Mouse (Mus musculus) CH12.LX (cell line): ENCODE measurements around the gene Plod1. TPM values are rescaled to one million over a fixed set of nuclear protein-coding genes. Genes with fewer than 3 reads are reported as not detected.

Source experiments
- DNase-seq: peaks from one replicate; pipeline ENCODE4 v3.0.0-alpha.2; 2013; ENCODE audit errors: extremely low read depth
- H3K27ac ChIP-seq: 2 replicates; pipeline ENCODE4 v1.5.1; 2012; ENCODE audit warnings: low read depth, mild to moderate bottlenecking, control low read depth, moderate library complexity; ENCODE audit not compliant: insufficient read depth
- H3K27me3 ChIP-seq: replicated peaks from 2 replicates; pipeline ENCODE3; 2012; ENCODE audit warnings: inconsistent platforms
- H3K36me3 ChIP-seq, 2 experiments: replicated peaks in 1 of 2; 2 replicates each; pipeline versions ENCODE3 to v1.6.1; 2012; ENCODE audit warnings: inconsistent platforms in 1 of 2, low read length in 1 of 2, mild to moderate bottlenecking in 1 of 2, mixed read lengths in 1 of 2, moderate library complexity in 1 of 2; ENCODE audit not compliant: control insufficient read depth in 1 of 2, insufficient read depth in 1 of 2
- H3K4me1 ChIP-seq, 2 experiments: 2 replicates each; pipeline ENCODE4 v1.6.1; 2012; ENCODE audit warnings: inconsistent platforms in 1 of 2, moderate library complexity in 1 of 2; ENCODE audit not compliant: insufficient read depth in 2 of 2, control insufficient read depth in 1 of 2
- H3K4me2 ChIP-seq: 2 replicates; pipeline ENCODE4 v1.6.1; 2012; ENCODE audit warnings: low read depth, mild to moderate bottlenecking, control low read depth; ENCODE audit not compliant: poor library complexity, insufficient read depth, severe bottlenecking
- H3K4me3 ChIP-seq, 3 experiments: fragments of 150-350 bp in 1 of 3; sonication (generic) in 1 of 3; replicated peaks in 1 of 3; 2 replicates each; pipeline versions ENCODE3 to v1.5.1; 2011 to 2012; ENCODE audit warnings: low read depth in 2 of 3, low read length in 2 of 3, mild to moderate bottlenecking in 2 of 3, moderate library complexity in 2 of 3, control low read depth in 1 of 3, improper control_type of control experiment in 1 of 3, inconsistent platforms in 1 of 3, mixed read lengths in 1 of 3; ENCODE audit not compliant: poor library complexity in 1 of 3
- H3K79me2 ChIP-seq: replicated peaks from 2 replicates; pipeline ENCODE4 v1.6.1; 2012; ENCODE audit warnings: mild to moderate bottlenecking, moderate library complexity; ENCODE audit not compliant: control insufficient read depth, poor library complexity, insufficient read depth, severe bottlenecking; ENCODE audit errors: extremely low read depth
- H3K9ac ChIP-seq: 2 replicates; pipeline ENCODE4 v1.6.1; 2012; ENCODE audit warnings: low read depth, mild to moderate bottlenecking, control low read depth, moderate library complexity; ENCODE audit not compliant: insufficient read depth
- H3K9me3 ChIP-seq: replicated peaks from 2 replicates; pipeline ENCODE3; 2012; ENCODE audit warnings: low read length, inconsistent platforms, mixed read lengths
- BHLHE40 ChIP-seq: IDR thresholded peaks from 2 replicates; pipeline ENCODE4 v1.6.1; 2011; ENCODE audit warnings: mild to moderate bottlenecking, low read depth, low read length, improper control_type of control experiment
- CHD1 ChIP-seq: IDR thresholded peaks from 2 replicates; pipeline ENCODE4 v1.6.1; 2012; ENCODE audit warnings: low read depth, low read length, improper control_type of control experiment, inconsistent platforms
- CHD2 ChIP-seq: IDR thresholded peaks from 2 replicates; pipeline ENCODE4 v1.6.1; 2011; ENCODE audit warnings: low read length, improper control_type of control experiment
- CTCF ChIP-seq, 2 experiments: IDR thresholded peaks in 1 of 2; conservative IDR thresholded peaks in 1 of 2; 2 replicates each; pipeline ENCODE4 v1.5.1; 2011 to 2012; ENCODE audit warnings: low read depth in 2 of 2, low read length in 2 of 2, improper control_type of control experiment in 1 of 2, inconsistent platforms in 1 of 2, mild to moderate bottlenecking in 1 of 2, moderate library complexity in 1 of 2
- ELF1 ChIP-seq: IDR thresholded peaks from 2 replicates; pipeline ENCODE4 v1.6.1; 2014; ENCODE audit warnings: low read depth, mild to moderate bottlenecking, inconsistent platforms, low read length, improper control_type of control experiment
- EP300 ChIP-seq: IDR thresholded peaks from 2 replicates; pipeline ENCODE4 v1.6.1; 2011; ENCODE audit warnings: low read length, improper control_type of control experiment
- ETS1 ChIP-seq: conservative IDR thresholded peaks from 2 replicates; pipeline ENCODE4 v1.6.1; 2012; ENCODE audit warnings: low read depth, mild to moderate bottlenecking, inconsistent platforms, low read length, improper control_type of control experiment, moderate library complexity
- GABPA ChIP-seq: IDR thresholded peaks from 2 replicates; pipeline ENCODE4 v1.6.1; 2012; ENCODE audit warnings: low read depth, low read length, improper control_type of control experiment, inconsistent platforms; ENCODE audit not compliant: insufficient replicate concordance
- HCFC1 ChIP-seq: IDR thresholded peaks from 2 replicates; pipeline ENCODE4 v1.6.1; 2012; ENCODE audit warnings: low read depth, mild to moderate bottlenecking, inconsistent platforms, low read length, improper control_type of control experiment
- IRF4 ChIP-seq: IDR thresholded peaks from 2 replicates; pipeline ENCODE4 v1.6.1; 2014; ENCODE audit warnings: low read depth, mild to moderate bottlenecking, inconsistent platforms, low read length, improper control_type of control experiment
- JUN ChIP-seq: IDR thresholded peaks from 2 replicates; pipeline ENCODE4 v1.6.1; 2011; ENCODE audit warnings: low read depth, mild to moderate bottlenecking, low read length, improper control_type of control experiment, moderate library complexity; ENCODE audit not compliant: insufficient read depth
- JUND ChIP-seq: conservative IDR thresholded peaks from 2 replicates; pipeline ENCODE4 v1.6.1; 2011; ENCODE audit warnings: low read depth, low read length, improper control_type of control experiment
- MAFK ChIP-seq: IDR thresholded peaks from 2 replicates; pipeline ENCODE4 v1.6.1; 2011; ENCODE audit warnings: low read length, improper control_type of control experiment; ENCODE audit not compliant: insufficient replicate concordance
- MAX ChIP-seq: IDR thresholded peaks from 2 replicates; pipeline ENCODE4 v1.6.1; 2011; ENCODE audit warnings: low read length, improper control_type of control experiment
- MAZ ChIP-seq: IDR thresholded peaks from 2 replicates; pipeline ENCODE4 v1.6.1; 2012; ENCODE audit warnings: low read depth, mild to moderate bottlenecking, inconsistent platforms, low read length, improper control_type of control experiment, moderate library complexity
- MEF2A ChIP-seq: IDR thresholded peaks from 2 replicates; pipeline ENCODE4 v1.6.1; 2014; ENCODE audit warnings: low read depth, mild to moderate bottlenecking, inconsistent platforms, low read length, improper control_type of control experiment, borderline replicate concordance
- MYC ChIP-seq: IDR thresholded peaks from 2 replicates; pipeline ENCODE4 v1.6.1; 2011; ENCODE audit warnings: low read depth, mild to moderate bottlenecking, improper control_type of control experiment, low read length
- NELFE ChIP-seq: IDR thresholded peaks from 2 replicates; pipeline ENCODE4 v1.6.1; 2011; ENCODE audit warnings: low read depth, low read length, improper control_type of control experiment
- NRF1 ChIP-seq: IDR thresholded peaks from 2 replicates; pipeline ENCODE4 v1.6.1; 2014; ENCODE audit warnings: low read depth, mild to moderate bottlenecking, inconsistent platforms, low read length, improper control_type of control experiment, moderate library complexity
- PAX5 ChIP-seq: IDR thresholded peaks from 2 replicates; pipeline ENCODE4 v1.6.1; 2012; ENCODE audit warnings: low read length, inconsistent platforms, mixed read lengths
- POLR2A ChIP-seq: IDR thresholded peaks from 2 replicates; pipeline ENCODE4 v1.6.1; 2011; ENCODE audit warnings: low read depth, mild to moderate bottlenecking, improper control_type of control experiment, low read length
- RCOR1 ChIP-seq: conservative IDR thresholded peaks from 2 replicates; pipeline ENCODE4 v1.6.1; 2012; ENCODE audit warnings: low read depth, mild to moderate bottlenecking, inconsistent platforms, low read length, improper control_type of control experiment
- SIN3A ChIP-seq: IDR thresholded peaks from 2 replicates; pipeline ENCODE4 v1.6.1; 2012; ENCODE audit warnings: low read length, improper control_type of control experiment, inconsistent platforms
- SMC3 ChIP-seq: IDR thresholded peaks from 2 replicates; pipeline ENCODE4 v1.6.1; 2011; ENCODE audit warnings: low read depth, low read length, improper control_type of control experiment
- TCF12 ChIP-seq: IDR thresholded peaks from 2 replicates; pipeline ENCODE4 v1.6.1; 2014; ENCODE audit warnings: low read depth, mild to moderate bottlenecking, inconsistent platforms, low read length, improper control_type of control experiment
- USF1 ChIP-seq: IDR thresholded peaks from 2 replicates; pipeline ENCODE4 v1.6.1; 2014; ENCODE audit warnings: low read depth, mild to moderate bottlenecking, inconsistent platforms, low read length, improper control_type of control experiment
- USF2 ChIP-seq: conservative IDR thresholded peaks from 2 replicates; pipeline ENCODE4 v1.6.1; 2011; ENCODE audit warnings: low read depth, low read length, improper control_type of control experiment
- ZKSCAN1 ChIP-seq: IDR thresholded peaks from 2 replicates; pipeline ENCODE4 v1.6.1; 2012; ENCODE audit warnings: low read depth, inconsistent platforms, low read length, improper control_type of control experiment, borderline replicate concordance
- ZNF384 ChIP-seq: IDR thresholded peaks from 2 replicates; pipeline ENCODE4 v1.6.1; 2012; ENCODE audit warnings: low read depth, low read length, improper control_type of control experiment, inconsistent platforms
- dilution Hi-C: fragments of 300-500 bp; cut with MboI; formaldehyde crosslinking; loops from 2 replicates; pipeline ENCODE4 v1.14.3; 2020; ENCODE audit warnings: low sequenced_read_pairs; ENCODE audit not compliant: extremely low pct_unique_long_range_greater_than_20kb, extremely low pct_ligation_motif_present
- in situ Hi-C: fragments of 300-500 bp; cut with MboI; formaldehyde crosslinking; loops from 3 replicates; pipeline ENCODE4 v1.14.3; 2019; ENCODE audit warnings: low sequenced_read_pairs, low pct_ligation_motif_present, low pct_unique_long_range_greater_than_20kb, mixed read lengths
- polyA plus RNA-seq: library from polyadenylated mRNA; unstranded; fragments of >175 nt; gene quantifications from 2 replicates; pipeline ENCODE4 v1.2.1, GENCODE M21; 2012; ENCODE audit warnings: low read depth; ENCODE audit not compliant: insufficient read length
- total RNA-seq, 2 experiments: library from RNA; depleted of rRNA; stranded (reverse); fragments of 300-350 nt in 1 of 2; fragments of >200 nt in 1 of 2; gene quantifications; 2 replicates each; pipeline ENCODE4 v1.2.3; 2012 to 2014

The Plod1 gene
- total and polyA plus RNA-seq, 3 experiments: 0.30 to 6.5 (median 1.9) TPM

- no peaks in the 10 kb centered on the region for H3K36me3 ChIP-seq
- in situ Hi-C loops: no loop called here
Observed at GRCm38 (mm10) chr4:147928136-147928535, 8.4 kb downstream of the Plod1 start.

GRCm38 (mm10) chr4:147927705-147928104 is 8.9 kb downstream of the Plod1 start:
- Histone ChIP-seq H3K79me2 (no peaks in the 10 kb centered on the region), H3K4me2 (no peak overlapping the region), H3K9me3 (peaks cover 5% of the 10 kb centered on the region), H3K4me1 (peaks cover 13% of the 10 kb centered on the region in 2 experiments), H3K27me3 (peaks cover 9% of the 10 kb centered on the region), H3K27ac (peak overlapping the region; percentile 41; the same call in 1 of the 2 replicates), H3K36me3 (no peaks in the 10 kb centered on the region), H3K9ac (0 out of 2 replicates have a peak overlapping the region, but pooled peaks have one; percentile 7), H3K4me3 (no peak overlapping the region)
- TF ChIP-seq BHLHE40 (no peak), POLR2A (peak; percentile 34; the same call in 1 of the 2 replicates), NRF1 (no peak), CTCF (conservative IDR thresholded peaks at IDR 0.05 in 1 of 2, IDR thresholded peaks at IDR 0.05 in 1 of 2; ENCODE audit: low read depth in 2 of 2, low read length in 2 of 2) (0 out of 4 replicates have a peak, but pooled peaks of 1 of the 2 experiments have one; percentile 2), JUND (0 out of 2 replicates have a peak, but pooled peaks have one; percentile 38), ETS1 (0 out of 2 replicates have a peak, but pooled peaks have one; percentile 19), EP300 (peak; percentile 51; the same call in 1 of the 2 replicates), MAZ (no peak), ELF1 (peak; percentile 73), IRF4 (peak; percentile 72; the same call in 1 of the 2 replicates), RCOR1 (no peak), SMC3 (no peak), CHD2 (0 out of 2 replicates have a peak, but pooled peaks have one; percentile 38), MEF2A (peak; percentile 33; the same call in 1 of the 2 replicates), TCF12 (peak; percentile 33; the same call in 1 of the 2 replicates), GABPA (no peak), HCFC1 (0 out of 2 replicates have a peak, but pooled peaks have one; percentile 18), JUN (peak; percentile 32; the same call in 1 of the 2 replicates)
- no peak for DNase-seq
- dilution Hi-C loops: no loop called here
- in situ Hi-C loops: no loop called here

More at GRCm38 (mm10) chr4:147928136-147928535, 8.4 kb downstream of the Plod1 start:
- Histone ChIP-seq H3K9ac (no peak overlapping the region), H3K4me2 (no peak overlapping the region), H3K4me3 (no peak overlapping the region), H3K9me3 (peaks cover 5% of the 10 kb centered on the region), H3K79me2 (no peaks in the 10 kb centered on the region), H3K4me1 (peaks cover 10 to 13% of the 10 kb centered on the region in 2 experiments), H3K27me3 (peaks cover 11% of the 10 kb centered on the region), H3K27ac (no peak overlapping the region)
- TF ChIP-seq NRF1 (no peak), MAZ (no peak), CHD1 (no peak), USF1 (no peak), SMC3 (no peak), MAX (no peak), SIN3A (no peak), USF2 (no peak), IRF4 (no peak), MAFK (no peak), ZNF384 (no peak), NELFE (no peak; the same call in 1 of the 2 replicates), MYC (no peak), TCF12 (no peak), PAX5 (no peak), RCOR1 (no peak), ZKSCAN1 (no peak), HCFC1 (no peak), EP300 (no peak), CTCF (conservative IDR thresholded peaks at IDR 0.05 in 1 of 2, IDR thresholded peaks at IDR 0.05 in 1 of 2; ENCODE audit: low read depth in 2 of 2, low read length in 2 of 2) (no peak)
- no peak for DNase-seq
- dilution Hi-C loops: no loop called here
